Mouse (Mus musculus): ENCODE measurements around the gene Plcl1. TPM values are rescaled to one million over a fixed set of nuclear protein-coding genes. Genes with fewer than 3 reads are reported as not detected.
"Not testable (repeated sequence)": the region's sequence is repeated elsewhere in the genome, so short reads cannot be mapped to it uniquely, and the experiment has no call there.

The Plcl1 gene
- polyA plus RNA-seq, 1 experiment from 2014 or later, result 2.1 TPM

- H3K36me3 ChIP-seq (ENCODE audit: control insufficient read depth, insufficient read depth, low read length); H3K27me3 ChIP-seq (replicated peaks; ENCODE audit: control insufficient read depth, insufficient read depth, low read length); ATAC-seq (replicated peaks; ENCODE audit: low FRiP score, low TSS enrichment, low read depth); H3K9me3 ChIP-seq (ENCODE audit: control insufficient read depth, low read length); H3K4me2 ChIP-seq (ENCODE audit: low read length); H3K9ac ChIP-seq (ENCODE audit: low read length); H3K4me3 ChIP-seq (ENCODE audit: low read depth, low read length); DNase-seq (ENCODE audit: low spot score): not testable (repeated sequence)
- H3K4me1 ChIP-seq (replicated peaks; ENCODE audit: control insufficient read depth, insufficient read depth, low read length), result peaks cover 13% of the 10 kb centered on the region
- WGBS, result 67% methylated on average over 2 of the region's 2 CpGs
- H3K27ac ChIP-seq (ENCODE audit: low read depth), result peak overlapping the region; percentile 54; the same call in 1 of the 2 replicates
Observed at GRCm38 (mm10) chr1:55512799-55513198, 107.1 kb downstream of the Plcl1 start.

DNA sequence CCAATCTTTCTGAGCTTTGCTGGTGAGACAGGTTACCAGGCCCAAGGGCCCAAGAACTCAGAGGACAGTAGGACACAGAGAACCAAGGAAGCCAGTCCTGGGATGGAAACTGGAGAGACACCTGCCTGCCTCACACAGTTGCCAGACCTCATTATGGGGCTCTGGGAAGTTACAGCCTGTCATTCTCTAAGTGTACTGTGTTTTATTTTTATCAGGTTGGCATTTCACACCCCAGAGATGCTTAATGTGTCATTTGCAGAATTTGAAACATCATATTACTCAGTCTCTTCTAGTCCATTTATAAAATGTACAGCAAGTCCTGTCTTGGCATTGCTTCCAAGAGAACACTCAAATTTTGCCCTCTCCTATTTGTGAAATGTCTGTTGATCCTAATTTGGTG is 111.5 kb downstream of the Plcl1 start:
- DNase-seq (ENCODE audit: low spot score) (no peak), ATAC-seq (replicated peaks; ENCODE audit: low FRiP score, low TSS enrichment, low read depth) (no peak)
- no peaks in the 10 kb centered on the region for H3K36me3 ChIP-seq (ENCODE audit: control insufficient read depth, insufficient read depth, low read length)
- H3K9me3 ChIP-seq (ENCODE audit: control insufficient read depth, low read length), result no peaks in the 10 kb centered on the region
- no peak overlapping the region for H3K27ac ChIP-seq (ENCODE audit: low read depth)
- no peak overlapping the region for H3K4me2 ChIP-seq (ENCODE audit: low read length)
- peaks cover 13% of the 10 kb centered on the region for H3K4me1 ChIP-seq (replicated peaks; ENCODE audit: control insufficient read depth, insufficient read depth, low read length)
- no peak overlapping the region for H3K4me3 ChIP-seq (ENCODE audit: low read depth, low read length)
- no peak overlapping the region for H3K9ac ChIP-seq (ENCODE audit: low read length)
- H3K27me3 ChIP-seq (replicated peaks; ENCODE audit: control insufficient read depth, insufficient read depth, low read length), result no peaks in the 10 kb centered on the region

DNA sequence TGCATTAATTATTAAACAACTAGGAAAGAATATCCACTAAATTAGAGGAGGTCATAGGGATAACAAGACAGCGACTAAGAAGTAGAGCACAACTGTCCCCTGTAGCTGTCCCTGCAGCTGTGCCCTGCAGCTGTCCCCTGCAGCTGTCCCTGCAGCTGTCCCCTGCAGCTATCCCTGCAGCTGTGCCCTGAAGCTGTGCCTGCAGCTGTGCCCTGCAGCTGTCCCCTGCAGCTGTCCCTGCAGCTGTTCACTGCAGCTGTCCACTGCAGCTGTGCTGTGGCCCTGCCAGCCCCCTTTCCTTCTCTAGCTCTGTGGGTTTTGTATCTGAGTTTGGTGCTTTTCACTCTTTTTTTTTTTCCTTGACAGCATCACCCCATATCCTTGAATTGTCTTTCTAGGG is 118.2 kb downstream of the Plcl1 start:
- no peak for ATAC-seq (replicated peaks; ENCODE audit: low FRiP score, low TSS enrichment, low read depth)
- no peaks in the 10 kb centered on the region for H3K9me3 ChIP-seq (ENCODE audit: control insufficient read depth, low read length)

DNA sequence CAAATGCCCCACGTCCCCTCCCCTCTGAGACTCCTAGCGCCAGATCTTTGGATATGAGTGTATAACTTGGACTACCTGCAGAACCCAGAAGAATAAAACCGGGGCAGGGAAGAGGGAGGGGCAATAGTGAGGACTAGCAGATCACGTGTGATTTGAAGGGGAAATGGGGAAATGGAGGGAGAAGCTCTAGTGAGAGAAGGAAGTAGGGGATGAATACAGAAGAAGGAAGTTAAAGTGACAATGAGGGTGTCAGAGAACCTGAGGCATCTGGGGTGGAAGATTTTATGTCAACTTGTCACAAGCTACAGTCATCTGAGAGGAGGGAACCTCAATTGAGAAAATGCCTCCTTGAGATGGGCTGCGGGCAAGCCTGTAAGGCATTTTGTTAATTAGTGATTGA is 119.4 kb downstream of the Plcl1 start:
- 78% methylated on average over 5 of the region's 5 CpGs for WGBS
- no peak overlapping the region for H3K9ac ChIP-seq (ENCODE audit: low read length)
- H3K27ac ChIP-seq (ENCODE audit: low read depth), result no peak overlapping the region
- H3K4me3 ChIP-seq (ENCODE audit: low read depth, low read length), result no peak overlapping the region
- no peaks in the 10 kb centered on the region for H3K9me3 ChIP-seq (ENCODE audit: control insufficient read depth, low read length)
- no peaks in the 10 kb centered on the region for H3K27me3 ChIP-seq (replicated peaks; ENCODE audit: control insufficient read depth, insufficient read depth, low read length)
- no peaks in the 10 kb centered on the region for H3K36me3 ChIP-seq (ENCODE audit: control insufficient read depth, insufficient read depth, low read length)
- peaks cover 7% of the 10 kb centered on the region; the same call in 1 of the 2 replicates for H3K4me1 ChIP-seq (replicated peaks; ENCODE audit: control insufficient read depth, insufficient read depth, low read length)
- DNase-seq (ENCODE audit: low spot score) (no peak), ATAC-seq (replicated peaks; ENCODE audit: low FRiP score, low TSS enrichment, low read depth) (no peak)
- H3K4me2 ChIP-seq (ENCODE audit: low read length), result no peak overlapping the region

More for the DNA sequence above, 118.2 kb downstream of the Plcl1 start:
- no peaks in the 10 kb centered on the region for H3K27me3 ChIP-seq (replicated peaks; ENCODE audit: control insufficient read depth, insufficient read depth, low read length)
- no peak overlapping the region for H3K4me3 ChIP-seq (ENCODE audit: low read depth, low read length)
- H3K36me3 ChIP-seq (ENCODE audit: control insufficient read depth, insufficient read depth, low read length), result no peaks in the 10 kb centered on the region
- H3K4me2 ChIP-seq (ENCODE audit: low read length), result no peak overlapping the region
- H3K27ac ChIP-seq (ENCODE audit: low read depth), result no peak overlapping the region
- peaks cover 6% of the 10 kb centered on the region; the same call in 1 of the 2 replicates for H3K4me1 ChIP-seq (replicated peaks; ENCODE audit: control insufficient read depth, insufficient read depth, low read length)
- H3K9ac ChIP-seq (ENCODE audit: low read length), result no peak overlapping the region
- DNase-seq (ENCODE audit: low spot score), result no peak
- whole genome bisulfite sequencing, result 86% methylated on average over 1 of the region's 1 CpGs

GRCm38 (mm10) chr1:55525748-55526147 is 120.0 kb downstream of the Plcl1 start:
- peaks cover 7% of the 10 kb centered on the region; the same call in 1 of the 2 replicates for H3K4me1 ChIP-seq (replicated peaks; ENCODE audit: control insufficient read depth, insufficient read depth, low read length)
- no peaks in the 10 kb centered on the region for H3K27me3 ChIP-seq (replicated peaks; ENCODE audit: control insufficient read depth, insufficient read depth, low read length)
- DNase-seq (ENCODE audit: low spot score), result no peak
- H3K4me2 ChIP-seq (ENCODE audit: low read length), result no peak overlapping the region
- no peak overlapping the region for H3K9ac ChIP-seq (ENCODE audit: low read length)
- no peak for ATAC-seq (replicated peaks; ENCODE audit: low FRiP score, low TSS enrichment, low read depth)
- no peaks in the 10 kb centered on the region for H3K36me3 ChIP-seq (ENCODE audit: control insufficient read depth, insufficient read depth, low read length)
- no peaks in the 10 kb centered on the region for H3K9me3 ChIP-seq (ENCODE audit: control insufficient read depth, low read length)
- H3K4me3 ChIP-seq (ENCODE audit: low read depth, low read length), result no peak overlapping the region
- WGBS, result 83% methylated on average over 2 of the region's 2 CpGs
- H3K27ac ChIP-seq (ENCODE audit: low read depth), result no peak overlapping the region

DNA sequence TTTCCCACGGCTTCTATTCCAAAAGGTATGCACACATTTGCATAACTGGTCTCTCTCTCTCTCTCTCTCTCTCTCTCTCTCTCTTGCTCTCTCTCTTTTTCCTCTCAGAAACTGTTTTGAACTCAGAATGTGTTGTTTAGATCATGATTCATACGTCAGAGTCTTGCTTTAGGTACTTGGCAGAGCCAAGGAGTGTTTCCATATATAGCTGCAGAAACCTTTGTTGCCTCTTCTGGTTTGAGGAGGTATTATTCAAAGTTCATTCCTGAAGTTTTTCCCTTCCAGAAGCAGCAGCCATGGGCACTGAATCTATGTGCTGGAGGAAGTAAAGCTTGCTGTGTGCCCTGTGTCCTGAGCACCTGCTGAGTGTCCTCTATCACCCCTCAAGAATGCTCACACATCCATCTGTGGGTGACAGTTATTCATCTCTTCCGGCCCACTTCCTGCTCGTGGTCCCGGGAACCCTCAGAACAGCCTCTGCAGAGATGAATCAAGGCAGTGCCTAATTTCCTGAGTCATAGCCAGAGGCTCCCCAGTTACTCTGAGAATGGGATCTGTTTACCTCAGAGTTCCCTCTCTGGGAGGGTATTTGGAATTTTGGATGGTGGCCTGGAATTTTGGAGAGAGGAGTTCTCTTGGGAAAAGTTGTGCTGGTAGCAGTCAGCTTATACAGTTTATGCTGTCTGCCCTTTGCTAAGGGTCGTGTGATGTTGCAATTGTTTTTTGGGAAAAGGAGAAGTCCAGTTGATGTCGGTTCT is 123.0 kb downstream of the Plcl1 start:
- ATAC-seq (replicated peaks; ENCODE audit: low FRiP score, low TSS enrichment, low read depth), result no peak
- no peak overlapping the region for H3K4me2 ChIP-seq (ENCODE audit: low read length)
- no peak overlapping the region for H3K4me3 ChIP-seq (ENCODE audit: low read depth, low read length)
- DNase-seq (ENCODE audit: low spot score), result peak; percentile 58
- 42% methylated on average over 7 of the region's 7 CpGs for WGBS
- no peaks in the 10 kb centered on the region for H3K9me3 ChIP-seq (ENCODE audit: control insufficient read depth, low read length)
- no peaks in the 10 kb centered on the region for H3K36me3 ChIP-seq (ENCODE audit: control insufficient read depth, insufficient read depth, low read length)
- no peaks in the 10 kb centered on the region for H3K27me3 ChIP-seq (replicated peaks; ENCODE audit: control insufficient read depth, insufficient read depth, low read length)
- H3K9ac ChIP-seq (ENCODE audit: low read length), result no peak overlapping the region
- H3K27ac ChIP-seq (ENCODE audit: low read depth), result peak overlapping the region; percentile 57; the same call in 1 of the 2 replicates
- peaks cover 7% of the 10 kb centered on the region; the same call in 1 of the 2 replicates for H3K4me1 ChIP-seq (replicated peaks; ENCODE audit: control insufficient read depth, insufficient read depth, low read length)

- peaks cover 3% of the 10 kb centered on the region; the same call in 1 of the 2 replicates for H3K4me1 ChIP-seq (replicated peaks; ENCODE audit: control insufficient read depth, insufficient read depth, low read length)
- no peak overlapping the region for H3K27ac ChIP-seq (ENCODE audit: low read depth)
- H3K9ac ChIP-seq (ENCODE audit: low read length), result no peak overlapping the region
- no peak overlapping the region for H3K4me2 ChIP-seq (ENCODE audit: low read length)
- H3K9me3 ChIP-seq (ENCODE audit: control insufficient read depth, low read length), result no peaks in the 10 kb centered on the region
- ATAC-seq (replicated peaks; ENCODE audit: low FRiP score, low TSS enrichment, low read depth) (no peak), DNase-seq (ENCODE audit: low spot score) (no peak)
- H3K4me3 ChIP-seq (ENCODE audit: low read depth, low read length), result no peak overlapping the region
- no peaks in the 10 kb centered on the region for H3K27me3 ChIP-seq (replicated peaks; ENCODE audit: control insufficient read depth, insufficient read depth, low read length)
- no peaks in the 10 kb centered on the region for H3K36me3 ChIP-seq (ENCODE audit: control insufficient read depth, insufficient read depth, low read length)
- 76% methylated on average over 1 of the region's 1 CpGs for WGBS
Observed at GRCm38 (mm10) chr1:55533823-55534222, 128.1 kb downstream of the Plcl1 start.

GRCm38 (mm10) chr1:55554405-55554804 is 148.7 kb downstream of the Plcl1 start:
- no peak overlapping the region for H3K27ac ChIP-seq (ENCODE audit: low read depth)
- DNase-seq (ENCODE audit: low spot score) (no peak), ATAC-seq (replicated peaks; ENCODE audit: low FRiP score, low TSS enrichment, low read depth) (no peak)
- WGBS, result 30% methylated on average over 3 of the region's 3 CpGs
- no peak overlapping the region for H3K4me2 ChIP-seq (ENCODE audit: low read length)
- H3K4me3 ChIP-seq (ENCODE audit: low read depth, low read length), result no peak overlapping the region
- H3K9me3 ChIP-seq (ENCODE audit: control insufficient read depth, low read length), result no peaks in the 10 kb centered on the region
- no peaks in the 10 kb centered on the region for H3K27me3 ChIP-seq (replicated peaks; ENCODE audit: control insufficient read depth, insufficient read depth, low read length)
- no peaks in the 10 kb centered on the region for H3K36me3 ChIP-seq (ENCODE audit: control insufficient read depth, insufficient read depth, low read length)
- H3K4me1 ChIP-seq (replicated peaks; ENCODE audit: control insufficient read depth, insufficient read depth, low read length), result no peaks in the 10 kb centered on the region
- no peak overlapping the region for H3K9ac ChIP-seq (ENCODE audit: low read length)

GRCm38 (mm10) chr1:55557960-55558359 is 152.2 kb downstream of the Plcl1 start:
- WGBS, result 79% methylated on average over 7 of the region's 7 CpGs
- no peak overlapping the region for H3K9ac ChIP-seq (ENCODE audit: low read length)

More at GRCm38 (mm10) chr1:55557960-55558359, 152.2 kb downstream of the Plcl1 start:
- Histone ChIP-seq H3K27ac (ENCODE audit: low read depth) (no peak overlapping the region), H3K36me3 (ENCODE audit: control insufficient read depth, insufficient read depth, low read length) (no peaks in the 10 kb centered on the region), H3K4me2 (ENCODE audit: low read length) (no peak overlapping the region), H3K4me3 (ENCODE audit: low read depth, low read length) (no peak overlapping the region), H3K27me3 (replicated peaks; ENCODE audit: control insufficient read depth, insufficient read depth, low read length) (no peaks in the 10 kb centered on the region), H3K4me1 (replicated peaks; ENCODE audit: control insufficient read depth, insufficient read depth, low read length) (no peaks in the 10 kb centered on the region; the same call in 1 of the 2 replicates), H3K9me3 (ENCODE audit: control insufficient read depth, low read length) (no peaks in the 10 kb centered on the region)
- DNase-seq (ENCODE audit: low spot score) (no peak), ATAC-seq (replicated peaks; ENCODE audit: low FRiP score, low TSS enrichment, low read depth) (no peak)

Measured in intestine, embryonic 14.5 days (tissue).